Mouse (Mus musculus): ENCODE data around the gene Gtpbp3. TPM values are rescaled to one million over a fixed set of nuclear protein-coding genes. Genes with fewer than 3 reads are reported as not detected.

The Gtpbp3 gene
- total RNA-seq (2014; rRNA removed) (23.6 and 33.6 TPM in 2 replicates), polyA plus RNA-seq (2015; fragmentation: Nextera tagmentation; extraction: Ambion mirVana) (6.9 and 9.4 TPM in 2 replicates)

DNA sequence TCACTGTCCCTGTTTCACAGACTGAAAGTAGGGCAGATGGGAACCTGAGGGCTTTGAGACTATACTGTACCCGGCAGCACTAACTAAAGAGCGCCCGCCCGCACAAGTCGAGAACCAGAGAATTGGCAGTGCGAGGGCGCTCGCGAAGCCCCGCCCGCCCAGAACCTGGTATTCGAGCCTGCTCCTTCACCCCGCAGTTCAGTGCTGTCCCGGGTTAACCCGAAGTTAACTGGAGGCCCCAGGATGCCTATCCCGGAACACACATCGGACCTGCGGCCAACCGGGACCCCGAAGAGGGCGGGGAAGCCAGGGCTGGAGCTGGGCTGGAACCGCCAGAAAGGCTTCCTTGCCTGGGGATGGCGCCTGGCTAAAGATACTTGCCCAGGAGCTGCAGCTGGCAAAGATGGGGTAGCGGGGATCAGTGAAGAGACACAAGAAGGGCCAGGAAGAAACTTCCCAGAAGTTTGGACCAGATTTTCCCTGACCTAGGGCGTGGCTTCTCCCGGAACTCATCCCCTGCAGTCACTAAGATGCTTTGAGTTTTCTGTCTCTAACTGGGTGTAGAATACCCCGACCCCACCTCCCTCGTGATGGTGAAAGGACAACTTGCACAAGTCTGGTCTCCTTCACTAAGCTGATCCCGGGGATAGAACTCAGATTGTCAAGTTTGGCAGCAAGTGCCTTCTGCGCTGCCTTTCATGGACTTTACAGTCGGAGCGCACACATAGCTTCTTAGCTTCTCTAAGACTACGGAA, at the start of gene Gtpbp3:
Gtpbp3 (plus strand) TSS at position 413 of the 755 bp plus-strand sequence.
- under 1% methylated on average over 33 of the region's 33 CpGs for WGBS
- H3K4me2 ChIP-seq (ENCODE audit: low read depth): peak within 1 kb of the TSS; percentile 100
- H3K4me1 ChIP-seq (ENCODE audit: insufficient read depth): peaks cover 5% of the 10 kb centered on the region; the same call in 1 of the 2 replicates
- TF ChIP-seq CTCF (IDR thresholded peaks at IDR 0.05; ENCODE audit: low read depth): no peak
- ATAC-seq: peak; percentile 38
- H3K9ac ChIP-seq: peak within 1 kb of the TSS; percentile 47
- DNase-seq: peak; percentile 75
- peak within 1 kb of the TSS; percentile 57; the same call in 1 of the 2 replicates for H3K27ac ChIP-seq (ENCODE audit: low read depth, low read length)
- H3K36me3 ChIP-seq (ENCODE audit: insufficient read depth): peaks cover 21% of the 10 kb centered on the region
- H3K9me3 ChIP-seq (ENCODE audit: low read length): no peaks in the 10 kb centered on the region
- peak within 1 kb of the TSS; percentile 65 for H3K4me3 ChIP-seq (ENCODE audit: low read depth, low read length)
- H3K27me3 ChIP-seq (ENCODE audit: insufficient read depth, low read length): no peaks in the 10 kb centered on the region

DNA sequence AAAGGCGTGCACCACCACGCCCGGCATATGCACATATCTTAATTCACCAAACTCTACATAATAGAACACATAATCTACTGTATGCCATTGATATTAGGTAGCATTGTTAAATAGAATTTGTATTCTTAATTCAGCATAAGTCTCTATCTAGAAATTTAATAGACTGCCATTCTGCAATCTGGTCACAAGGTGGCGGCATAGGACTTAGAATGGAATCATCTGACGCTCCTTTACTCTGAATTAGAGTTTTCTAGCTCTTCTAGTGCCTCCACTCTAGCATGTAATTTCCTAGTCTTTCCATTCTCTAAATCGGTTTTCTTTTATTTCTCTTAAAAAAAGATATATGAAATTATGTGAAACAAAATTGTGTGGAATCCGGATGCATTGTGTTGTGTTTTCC, 46.5 kb upstream of the Gtpbp3 start:
- no peaks in the 10 kb centered on the region for H3K27me3 ChIP-seq (ENCODE audit: insufficient read depth, low read length)
- peak; percentile 86 for TF ChIP-seq CTCF (IDR thresholded peaks at IDR 0.05; ENCODE audit: low read depth)
- DNase-seq (peak; percentile 83), ATAC-seq (peak; percentile 74)
- no peaks in the 10 kb centered on the region for H3K9me3 ChIP-seq (ENCODE audit: low read length)
- no peak overlapping the region for H3K4me3 ChIP-seq (ENCODE audit: low read depth, low read length)
- no peaks in the 10 kb centered on the region for H3K4me1 ChIP-seq (ENCODE audit: insufficient read depth)
- H3K36me3 ChIP-seq (ENCODE audit: insufficient read depth): no peaks in the 10 kb centered on the region
- no peak overlapping the region for H3K4me2 ChIP-seq (ENCODE audit: low read depth)
- no peak overlapping the region for H3K27ac ChIP-seq (ENCODE audit: low read depth, low read length)
- WGBS: 1% methylated on average over 7 of the region's 7 CpGs
- H3K9ac ChIP-seq: no peak overlapping the region

DNA sequence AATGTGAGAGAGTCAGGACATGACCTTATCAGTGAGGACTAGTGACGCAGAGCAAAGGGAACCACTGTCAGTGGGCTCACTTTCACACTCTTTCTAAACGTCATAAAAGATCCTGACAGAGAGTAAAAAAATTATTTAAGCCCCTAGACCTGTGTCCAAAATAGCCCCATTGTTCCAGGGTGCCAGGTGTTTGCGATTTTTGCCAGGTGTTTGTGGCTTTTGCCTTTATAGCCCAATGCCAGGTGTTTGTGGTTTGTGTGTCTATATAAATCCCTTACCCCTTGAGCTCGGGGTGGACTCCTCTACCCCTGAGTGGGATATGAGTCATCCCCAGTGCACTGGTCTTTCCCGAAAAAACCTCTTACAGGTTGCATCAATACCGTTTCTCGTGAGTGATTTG, 42.8 kb upstream of the Gtpbp3 start:
- no peak for ATAC-seq

GRCm38 (mm10) chr8:71451337-71451736, 36.6 kb upstream of the Gtpbp3 start:
- no peak for TF ChIP-seq CTCF (IDR thresholded peaks at IDR 0.05; ENCODE audit: low read depth)
- WGBS: 71% methylated on average over 4 of the region's 4 CpGs
- no peak for ATAC-seq

More for the DNA sequence above, 42.8 kb upstream of the Gtpbp3 start:
- TF ChIP-seq CTCF (IDR thresholded peaks at IDR 0.05; ENCODE audit: low read depth): no peak
- H3K27me3 ChIP-seq (ENCODE audit: insufficient read depth, low read length): no peaks in the 10 kb centered on the region
- DNase-seq: no peak
- no peak overlapping the region for H3K4me2 ChIP-seq (ENCODE audit: low read depth)
- H3K4me3 ChIP-seq (ENCODE audit: low read depth, low read length): no peak overlapping the region
- H3K27ac ChIP-seq (ENCODE audit: low read depth, low read length): no peak overlapping the region
- no peak overlapping the region for H3K9ac ChIP-seq
- H3K9me3 ChIP-seq (ENCODE audit: low read length): no peaks in the 10 kb centered on the region
- no peaks in the 10 kb centered on the region for H3K4me1 ChIP-seq (ENCODE audit: insufficient read depth)
- WGBS: 84% methylated on average over 7 of the region's 7 CpGs
- H3K36me3 ChIP-seq (ENCODE audit: insufficient read depth): no peaks in the 10 kb centered on the region

GRCm38 (mm10) chr8:71451777-71452176, 36.1 kb upstream of the Gtpbp3 start:
- 57% methylated on average over 11 of the region's 11 CpGs for WGBS
- TF ChIP-seq CTCF (IDR thresholded peaks at IDR 0.05; ENCODE audit: low read depth): no peak
- ATAC-seq: no peak

More at GRCm38 (mm10) chr8:71451337-71451736, 36.6 kb upstream of the Gtpbp3 start:
- no peak for DNase-seq
- Histone ChIP-seq H3K27me3 (ENCODE audit: insufficient read depth, low read length) (no peaks in the 10 kb centered on the region), H3K27ac (ENCODE audit: low read depth, low read length) (no peak overlapping the region), H3K36me3 (ENCODE audit: insufficient read depth) (peaks cover 2% of the 10 kb centered on the region; the same call in 1 of the 2 replicates), H3K9ac (no peak overlapping the region), H3K9me3 (ENCODE audit: low read length) (no peaks in the 10 kb centered on the region), H3K4me2 (ENCODE audit: low read depth) (no peak overlapping the region), H3K4me3 (ENCODE audit: low read depth, low read length) (no peak overlapping the region), H3K4me1 (ENCODE audit: insufficient read depth) (no peaks in the 10 kb centered on the region)

GRCm38 (mm10) chr8:71452669-71453068, 35.2 kb upstream of the Gtpbp3 start:
- Histone ChIP-seq H3K4me2 (ENCODE audit: low read depth) (no peak overlapping the region), H3K9ac (no peak overlapping the region), H3K4me3 (ENCODE audit: low read depth, low read length) (no peak overlapping the region), H3K27me3 (ENCODE audit: insufficient read depth, low read length) (no peaks in the 10 kb centered on the region), H3K36me3 (ENCODE audit: insufficient read depth) (peaks cover 14% of the 10 kb centered on the region), H3K27ac (ENCODE audit: low read depth, low read length) (no peak overlapping the region), H3K9me3 (ENCODE audit: low read length) (no peaks in the 10 kb centered on the region), H3K4me1 (ENCODE audit: insufficient read depth) (no peaks in the 10 kb centered on the region)
- WGBS: 88% methylated on average over 2 of the region's 2 CpGs
- ATAC-seq (no peak), DNase-seq (no peak)
- TF ChIP-seq CTCF (IDR thresholded peaks at IDR 0.05; ENCODE audit: low read depth): no peak

More at GRCm38 (mm10) chr8:71451777-71452176, 36.1 kb upstream of the Gtpbp3 start:
- DNase-seq: no peak
- Histone ChIP-seq H3K4me2 (ENCODE audit: low read depth) (no peak overlapping the region), H3K4me3 (ENCODE audit: low read depth, low read length) (no peak overlapping the region), H3K27ac (ENCODE audit: low read depth, low read length) (no peak overlapping the region), H3K27me3 (ENCODE audit: insufficient read depth, low read length) (no peaks in the 10 kb centered on the region), H3K9ac (no peak overlapping the region), H3K36me3 (ENCODE audit: insufficient read depth) (peaks cover 6% of the 10 kb centered on the region), H3K4me1 (ENCODE audit: insufficient read depth) (no peaks in the 10 kb centered on the region), H3K9me3 (ENCODE audit: low read length) (no peaks in the 10 kb centered on the region)

GRCm38 (mm10) chr8:71454668-71455067, 33.2 kb upstream of the Gtpbp3 start:
- H3K4me3 ChIP-seq (ENCODE audit: low read depth, low read length): no peak overlapping the region
- H3K9me3 ChIP-seq (ENCODE audit: low read length): no peaks in the 10 kb centered on the region
- H3K36me3 ChIP-seq (ENCODE audit: insufficient read depth): peaks cover 32% of the 10 kb centered on the region
- no peaks in the 10 kb centered on the region for H3K4me1 ChIP-seq (ENCODE audit: insufficient read depth)
- 88% methylated on average over 8 of the region's 8 CpGs for WGBS
- no peak overlapping the region for H3K9ac ChIP-seq
- H3K27me3 ChIP-seq (ENCODE audit: insufficient read depth, low read length): no peaks in the 10 kb centered on the region
- TF ChIP-seq CTCF (IDR thresholded peaks at IDR 0.05; ENCODE audit: low read depth): no peak
- DNase-seq: no peak
- ATAC-seq: no peak
- no peak overlapping the region for H3K4me2 ChIP-seq (ENCODE audit: low read depth)
- no peak overlapping the region for H3K27ac ChIP-seq (ENCODE audit: low read depth, low read length)
